Mouse (Mus musculus): ENCODE measurements around the gene Zic2. TPM values are rescaled to one million over a fixed set of nuclear protein-coding genes. Genes with fewer than 3 reads are reported as not detected.

Gene Zic2
- total RNA-seq, 2 experiments from 2014 or later: 17.4 to 18.3 TPM

GRCm38 (mm10) chr14:122472161-122472560 lies 3.1 kb upstream of the Zic2 start:
- intact Hi-C loops (cut with DNase I): loop anchor here (5.0 kb wide), 1 partner anchor 245 kb away; no protein-coding TSS in a partner anchor

GRCm38 (mm10) chr14:122472647-122473046 lies 2.6 kb upstream of the Zic2 start:
- intact Hi-C loops (cut with DNase I): loop anchor here (5.0 kb wide), 1 partner anchor 245 kb away; no protein-coding TSS in a partner anchor
- Histone ChIP-seq H3K27ac (no peak overlapping the region), H3K4me3 (no peak overlapping the region)
- TF ChIP-seq CTCF (IDR thresholded peaks at IDR 0.05): no peak
- no peak for DNase-seq (ENCODE audit: extremely low spot score in 1 of 2, low spot score in 2 of 2)

More at GRCm38 (mm10) chr14:122472161-122472560, 3.1 kb upstream of the Zic2 start:
- Histone ChIP-seq H3K27ac (no peak overlapping the region), H3K4me3 (no peak overlapping the region)
- no peak for TF ChIP-seq CTCF (IDR thresholded peaks at IDR 0.05)
- no peak for DNase-seq (ENCODE audit: extremely low spot score in 1 of 2, low spot score in 2 of 2)

- no peak for DNase-seq (ENCODE audit: extremely low spot score in 1 of 2, low spot score in 2 of 2)
- no peak overlapping the region; the same call in 1 of the 2 replicates for H3K4me3 ChIP-seq
- no peak for TF ChIP-seq CTCF (IDR thresholded peaks at IDR 0.05)
- intact Hi-C loops (cut with DNase I): loop anchor here (5.0 kb wide), 1 partner anchor 246 kb away; no protein-coding TSS in a partner anchor
- no peak overlapping the region for H3K27ac ChIP-seq
Measured at GRCm38 (mm10) chr14:122473211-122473751, 2.0 kb upstream of the Zic2 start.

- TF ChIP-seq CTCF (IDR thresholded peaks at IDR 0.05): no peak
- intact Hi-C loops (cut with DNase I): loop anchor here (5.0 kb wide), 1 partner anchor 247 kb away; no protein-coding TSS in a partner anchor
- Histone ChIP-seq H3K4me3 (peak overlapping the region; percentile 52), H3K27ac (peak overlapping the region; percentile 91)
- DNase-seq (ENCODE audit: extremely low spot score in 1 of 2, low spot score in 2 of 2): no peak
Measured at GRCm38 (mm10) chr14:122474041-122474890, 969 bp upstream of the Zic2 start.

- H3K27ac ChIP-seq: peak overlapping the region; percentile 76
- no peak for TF ChIP-seq CTCF (IDR thresholded peaks at IDR 0.05)
- no peak for DNase-seq (ENCODE audit: extremely low spot score in 1 of 2, low spot score in 2 of 2)
- intact Hi-C loops (cut with DNase I): no loop called here
- peak overlapping the region; percentile 45 for H3K4me3 ChIP-seq
Measured at GRCm38 (mm10) chr14:122475557-122476040, 364 bp downstream of the Zic2 start.

- no peak for DNase-seq (ENCODE audit: extremely low spot score in 1 of 2, low spot score in 2 of 2)
- Histone ChIP-seq H3K4me3 (peak overlapping the region; percentile 45), H3K27ac (peak overlapping the region; percentile 76)
- intact Hi-C loops (cut with DNase I): no loop called here
- no peak for TF ChIP-seq CTCF (IDR thresholded peaks at IDR 0.05)
Measured at GRCm38 (mm10) chr14:122476041-122476821, 996 bp downstream of the Zic2 start.

- Histone ChIP-seq H3K27ac (no peak overlapping the region; the same call in 1 of the 2 replicates), H3K4me3 (peak overlapping the region; percentile 41)
- intact Hi-C loops (cut with DNase I): no loop called here
- TF ChIP-seq CTCF (IDR thresholded peaks at IDR 0.05): no peak
- DNase-seq (ENCODE audit: extremely low spot score in 1 of 2, low spot score in 2 of 2): no peak
Measured at GRCm38 (mm10) chr14:122476822-122477215, 1.6 kb downstream of the Zic2 start.

- Histone ChIP-seq H3K27ac (peak overlapping the region; percentile 67), H3K4me3 (peak overlapping the region; percentile 41)
- intact Hi-C loops (cut with DNase I): no loop called here
- TF ChIP-seq CTCF (IDR thresholded peaks at IDR 0.05): no peak
- no peak for DNase-seq (ENCODE audit: extremely low spot score in 1 of 2, low spot score in 2 of 2)
Measured at GRCm38 (mm10) chr14:122477261-122477671, 2.0 kb downstream of the Zic2 start.

- peak overlapping the region; percentile 67 for H3K27ac ChIP-seq
- intact Hi-C loops (cut with DNase I): no loop called here
- no peak for DNase-seq (ENCODE audit: extremely low spot score in 1 of 2, low spot score in 2 of 2)
- H3K4me3 ChIP-seq: peak overlapping the region; percentile 41
- TF ChIP-seq CTCF (IDR thresholded peaks at IDR 0.05): no peak
Measured at GRCm38 (mm10) chr14:122477971-122478573, 2.8 kb downstream of the Zic2 start.

GRCm38 (mm10) chr14:122478574-122479011 lies 3.4 kb downstream of the Zic2 start:
- Histone ChIP-seq H3K27ac (peak overlapping the region; percentile 52), H3K4me3 (peak overlapping the region; percentile 41)
- no peak for DNase-seq (ENCODE audit: extremely low spot score in 1 of 2, low spot score in 2 of 2)
- TF ChIP-seq CTCF (IDR thresholded peaks at IDR 0.05): no peak
- intact Hi-C loops (cut with DNase I): no loop called here

Data from left cerebral cortex, adult 2 months (tissue).